Mouse (Mus musculus): ENCODE data around the gene Rph3al. TPM values are rescaled to one million over a fixed set of nuclear protein-coding genes. Genes with fewer than 3 reads are reported as not detected.

Gene Rph3al
- polyA plus RNA-seq, 1 experiment from 2014 or later = 1.2 TPM

DNA sequence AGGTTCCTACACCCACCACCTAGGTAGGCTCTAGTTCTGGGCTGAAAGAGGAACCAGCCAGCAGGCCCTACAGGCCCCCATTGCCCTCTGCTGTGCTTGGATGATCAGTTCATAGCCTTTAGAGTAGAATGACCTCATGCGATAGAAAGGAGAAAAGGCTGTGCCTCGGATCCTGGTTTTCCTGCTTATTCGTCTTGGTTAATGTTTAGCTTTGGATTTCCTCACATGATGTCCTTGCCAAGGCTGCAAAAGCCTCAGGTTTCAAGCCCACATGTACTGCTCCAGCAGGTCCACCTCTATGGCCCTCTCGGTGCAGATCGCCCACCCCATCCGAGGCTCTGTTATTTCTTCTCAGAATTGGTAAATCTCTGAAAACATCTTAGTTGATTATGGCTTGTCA, 33.2 kb downstream of the Rph3al start:
- no peaks in the 10 kb centered on the region for H3K9me3 ChIP-seq (ENCODE audit: control insufficient read depth, low read length)
- H3K9ac ChIP-seq (ENCODE audit: low read length) = no peak overlapping the region
- no peak for DNase-seq (ENCODE audit: low spot score)
- no peak overlapping the region for H3K4me2 ChIP-seq (ENCODE audit: low read depth)
- H3K27ac ChIP-seq (ENCODE audit: low read depth, low read length) = no peak overlapping the region
- H3K27me3 ChIP-seq (ENCODE audit: control insufficient read depth, insufficient read depth, low read length) = no peaks in the 10 kb centered on the region
- no peak for ATAC-seq (ENCODE audit: insufficient read depth, low FRiP score, low TSS enrichment)
- no peaks in the 10 kb centered on the region for H3K36me3 ChIP-seq (ENCODE audit: control insufficient read depth, insufficient read depth, low read length)
- H3K4me3 ChIP-seq (ENCODE audit: low read depth, low read length) = no peak overlapping the region
- 71% methylated on average over 6 of the region's 6 CpGs for WGBS
- H3K4me1 ChIP-seq (ENCODE audit: control insufficient read depth, insufficient read depth, low read length) = peaks cover 5% of the 10 kb centered on the region

DNA sequence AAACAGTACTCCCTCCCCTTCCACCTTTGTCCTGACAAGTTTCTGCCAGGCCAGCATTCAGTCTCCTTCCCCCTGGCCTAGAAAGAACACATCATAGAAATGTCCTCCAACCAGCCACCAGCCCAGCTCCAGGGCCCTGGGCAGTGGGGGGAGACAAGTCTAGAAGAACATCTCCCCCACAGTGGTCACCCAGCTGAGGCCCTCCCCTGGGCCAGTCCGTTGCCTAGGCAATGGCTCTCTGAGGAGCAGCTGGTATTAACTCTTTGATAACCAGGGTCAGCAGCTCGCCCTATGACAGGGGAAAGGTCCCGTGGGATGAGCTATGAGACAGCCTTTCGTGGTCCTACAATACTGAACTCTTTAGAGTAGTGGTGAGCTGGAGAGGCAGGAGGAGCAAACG, 33.7 kb downstream of the Rph3al start:
- Histone ChIP-seq H3K9me3 (ENCODE audit: control insufficient read depth, low read length) (no peaks in the 10 kb centered on the region), H3K4me2 (ENCODE audit: low read depth) (no peak overlapping the region), H3K9ac (ENCODE audit: low read length) (no peak overlapping the region), H3K4me1 (ENCODE audit: control insufficient read depth, insufficient read depth, low read length) (peaks cover 5% of the 10 kb centered on the region), H3K36me3 (ENCODE audit: control insufficient read depth, insufficient read depth, low read length) (no peaks in the 10 kb centered on the region), H3K27ac (ENCODE audit: low read depth, low read length) (0 out of 2 replicates have a peak overlapping the region, but pooled peaks have one; percentile 23), H3K4me3 (ENCODE audit: low read depth, low read length) (no peak overlapping the region), H3K27me3 (ENCODE audit: control insufficient read depth, insufficient read depth, low read length) (no peaks in the 10 kb centered on the region)
- 27% methylated on average over 5 of the region's 5 CpGs for WGBS
- peak; percentile 56 for DNase-seq (ENCODE audit: low spot score)
- ATAC-seq (ENCODE audit: insufficient read depth, low FRiP score, low TSS enrichment) = no peak

DNA sequence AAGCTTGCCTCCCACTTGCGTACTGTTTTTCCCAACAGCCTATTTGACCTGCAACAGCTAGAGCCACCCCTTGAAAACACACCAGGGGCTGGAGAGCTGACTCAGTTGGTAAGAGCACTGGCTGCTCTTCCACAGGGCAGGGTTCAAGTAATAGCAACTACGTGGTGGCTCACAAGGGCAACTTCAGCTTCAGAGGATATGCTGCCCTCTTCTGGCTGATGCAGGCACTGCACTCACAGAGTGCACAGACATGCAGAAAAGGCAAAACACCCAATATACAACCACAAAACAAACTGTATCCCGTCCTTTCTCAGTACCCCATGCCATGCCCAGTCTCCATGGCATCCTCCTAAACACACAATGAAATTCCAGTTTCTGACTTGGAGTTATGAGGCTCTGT, 34.7 kb downstream of the Rph3al start:
- Histone ChIP-seq H3K9me3 (ENCODE audit: control insufficient read depth, low read length) (no peaks in the 10 kb centered on the region), H3K9ac (ENCODE audit: low read length) (no peak overlapping the region), H3K36me3 (ENCODE audit: control insufficient read depth, insufficient read depth, low read length) (no peaks in the 10 kb centered on the region), H3K4me1 (ENCODE audit: control insufficient read depth, insufficient read depth, low read length) (peaks cover 5% of the 10 kb centered on the region), H3K27me3 (ENCODE audit: control insufficient read depth, insufficient read depth, low read length) (no peaks in the 10 kb centered on the region), H3K4me2 (ENCODE audit: low read depth) (no peak overlapping the region), H3K27ac (ENCODE audit: low read depth, low read length) (no peak overlapping the region), H3K4me3 (ENCODE audit: low read depth, low read length) (no peak overlapping the region)
- DNase-seq (ENCODE audit: low spot score) = no peak
- WGBS = 69% methylated on average over 3 of the region's 3 CpGs
- no peak for ATAC-seq (ENCODE audit: insufficient read depth, low FRiP score, low TSS enrichment)

DNA sequence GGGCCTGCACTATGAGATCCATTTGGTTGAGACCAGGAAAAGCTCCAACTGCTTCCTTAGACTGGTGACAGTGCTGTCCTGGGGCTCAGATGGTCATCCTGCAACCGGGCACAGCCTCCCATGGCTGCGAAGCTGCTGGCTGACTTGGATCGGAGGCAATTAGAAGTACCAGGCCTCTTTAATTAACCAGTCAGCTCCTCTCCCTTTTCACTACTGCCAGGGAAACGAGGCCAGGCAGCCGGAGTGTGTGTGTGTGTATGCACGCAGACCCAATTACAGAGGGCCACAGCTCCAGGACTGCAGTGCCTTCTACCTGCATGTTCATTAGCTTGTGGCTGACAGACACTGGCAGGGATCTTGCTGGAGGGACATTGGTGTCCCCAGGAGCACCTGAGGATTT, 36.9 kb downstream of the Rph3al start:
- H3K27me3 ChIP-seq (ENCODE audit: control insufficient read depth, insufficient read depth, low read length) = no peaks in the 10 kb centered on the region
- H3K4me2 ChIP-seq (ENCODE audit: low read depth) = no peak overlapping the region
- WGBS = 72% methylated on average over 6 of the region's 6 CpGs
- no peaks in the 10 kb centered on the region for H3K36me3 ChIP-seq (ENCODE audit: control insufficient read depth, insufficient read depth, low read length)
- H3K9me3 ChIP-seq (ENCODE audit: control insufficient read depth, low read length) = no peaks in the 10 kb centered on the region
- ATAC-seq (ENCODE audit: insufficient read depth, low FRiP score, low TSS enrichment) = no peak
- H3K27ac ChIP-seq (ENCODE audit: low read depth, low read length) = no peak overlapping the region
- H3K4me1 ChIP-seq (ENCODE audit: control insufficient read depth, insufficient read depth, low read length) = peaks cover 5% of the 10 kb centered on the region
- DNase-seq (ENCODE audit: low spot score) = no peak
- H3K4me3 ChIP-seq (ENCODE audit: low read depth, low read length) = no peak overlapping the region
- H3K9ac ChIP-seq (ENCODE audit: low read length) = no peak overlapping the region

DNA sequence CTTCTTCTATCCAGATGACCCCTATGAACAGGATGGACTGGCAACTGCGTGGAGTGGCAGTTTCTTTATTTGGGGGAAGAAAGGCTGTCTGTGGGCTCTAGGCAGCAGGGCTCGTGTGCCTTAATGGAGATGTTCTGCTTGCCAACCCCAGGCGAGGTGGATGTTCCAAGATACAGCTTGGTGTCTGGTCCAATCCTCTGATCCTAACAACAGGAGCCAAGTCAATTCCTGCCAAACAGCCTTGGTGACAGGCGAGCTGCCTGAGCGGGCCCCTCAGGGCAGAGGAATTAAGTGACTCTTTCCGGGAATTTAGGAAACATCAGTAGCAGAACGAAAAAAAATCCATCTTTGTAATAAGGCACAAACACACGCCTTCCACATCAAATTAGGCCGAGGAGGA, 38.6 kb downstream of the Rph3al start:
- ATAC-seq (ENCODE audit: insufficient read depth, low FRiP score, low TSS enrichment) (no peak), DNase-seq (ENCODE audit: low spot score) (no peak)
- WGBS = 57% methylated on average over 9 of the region's 9 CpGs

DNA sequence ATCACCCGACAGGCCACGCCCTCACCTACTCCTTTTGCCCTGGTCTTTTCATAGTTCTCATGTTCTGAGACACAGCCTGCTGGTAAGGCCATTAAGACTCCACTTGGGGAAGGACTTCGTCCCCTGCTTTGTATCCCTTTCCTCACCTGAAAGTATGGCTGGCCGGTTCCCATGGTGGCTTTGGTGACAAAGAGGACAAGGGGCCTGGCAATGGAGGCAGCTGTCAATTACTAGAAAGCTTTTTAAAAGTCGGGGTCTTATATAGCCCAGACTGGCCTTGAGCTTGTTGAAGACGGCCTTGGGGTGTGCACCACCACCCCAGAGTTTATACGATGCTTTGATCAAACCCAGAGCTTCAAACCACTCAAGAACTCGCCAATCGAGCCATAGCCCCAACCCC, 39.7 kb downstream of the Rph3al start:
- H3K9ac ChIP-seq (ENCODE audit: low read length) = no peak overlapping the region
- no peak overlapping the region for H3K4me2 ChIP-seq (ENCODE audit: low read depth)
- ATAC-seq (ENCODE audit: insufficient read depth, low FRiP score, low TSS enrichment) (no peak), DNase-seq (ENCODE audit: low spot score) (no peak)
- 94% methylated on average over 9 of the region's 9 CpGs for WGBS
- no peak overlapping the region for H3K4me3 ChIP-seq (ENCODE audit: low read depth, low read length)
- no peaks in the 10 kb centered on the region for H3K36me3 ChIP-seq (ENCODE audit: control insufficient read depth, insufficient read depth, low read length)
- no peaks in the 10 kb centered on the region for H3K4me1 ChIP-seq (ENCODE audit: control insufficient read depth, insufficient read depth, low read length)
- no peak overlapping the region for H3K27ac ChIP-seq (ENCODE audit: low read depth, low read length)
- H3K27me3 ChIP-seq (ENCODE audit: control insufficient read depth, insufficient read depth, low read length) = no peaks in the 10 kb centered on the region
- H3K9me3 ChIP-seq (ENCODE audit: control insufficient read depth, low read length) = no peaks in the 10 kb centered on the region

More for the DNA sequence above, 38.6 kb downstream of the Rph3al start:
- H3K4me3 ChIP-seq (ENCODE audit: low read depth, low read length) = no peak overlapping the region
- no peak overlapping the region for H3K27ac ChIP-seq (ENCODE audit: low read depth, low read length)
- no peak overlapping the region for H3K9ac ChIP-seq (ENCODE audit: low read length)
- H3K36me3 ChIP-seq (ENCODE audit: control insufficient read depth, insufficient read depth, low read length) = no peaks in the 10 kb centered on the region
- no peaks in the 10 kb centered on the region for H3K9me3 ChIP-seq (ENCODE audit: control insufficient read depth, low read length)
- peaks cover 5% of the 10 kb centered on the region for H3K4me1 ChIP-seq (ENCODE audit: control insufficient read depth, insufficient read depth, low read length)
- H3K27me3 ChIP-seq (ENCODE audit: control insufficient read depth, insufficient read depth, low read length) = no peaks in the 10 kb centered on the region
- H3K4me2 ChIP-seq (ENCODE audit: low read depth) = no peak overlapping the region

DNA sequence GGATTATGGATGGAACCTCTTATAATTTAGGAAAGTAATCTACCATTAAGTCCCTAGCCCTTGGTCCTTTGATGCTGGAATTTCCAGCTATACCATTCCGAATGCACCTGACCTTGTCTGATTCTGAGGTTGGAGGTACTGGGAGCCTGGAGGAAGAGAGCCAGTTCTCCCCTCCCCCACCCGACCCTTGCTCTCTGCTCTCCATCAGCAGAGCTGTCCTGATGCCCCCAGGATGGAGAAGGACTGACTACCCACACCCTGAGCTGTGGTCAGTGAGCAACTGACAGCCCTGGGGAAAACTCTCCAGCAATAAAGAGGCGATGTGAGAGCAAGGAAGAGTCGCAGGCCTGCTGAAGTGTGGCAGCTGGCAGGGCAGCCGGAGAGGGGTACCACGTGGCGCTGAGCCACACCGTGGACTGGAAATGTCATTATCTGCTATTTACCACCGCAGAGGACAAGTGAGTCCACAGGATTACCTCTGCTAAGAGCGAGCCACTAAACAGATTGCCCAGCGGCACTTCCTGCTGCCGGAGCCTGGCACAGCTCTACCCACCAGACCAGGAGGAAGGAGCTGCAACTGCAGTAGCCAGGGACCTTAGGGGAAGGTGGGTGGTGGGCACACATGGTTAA, 43.3 kb downstream of the Rph3al start:
- Histone ChIP-seq H3K4me3 (ENCODE audit: low read depth, low read length) (no peak overlapping the region), H3K4me2 (ENCODE audit: low read depth) (no peak overlapping the region), H3K9me3 (ENCODE audit: control insufficient read depth, low read length) (no peaks in the 10 kb centered on the region), H3K36me3 (ENCODE audit: control insufficient read depth, insufficient read depth, low read length) (no peaks in the 10 kb centered on the region), H3K4me1 (ENCODE audit: control insufficient read depth, insufficient read depth, low read length) (no peaks in the 10 kb centered on the region), H3K27me3 (ENCODE audit: control insufficient read depth, insufficient read depth, low read length) (no peaks in the 10 kb centered on the region), H3K27ac (ENCODE audit: low read depth, low read length) (no peak overlapping the region), H3K9ac (ENCODE audit: low read length) (no peak overlapping the region)
- ATAC-seq (ENCODE audit: insufficient read depth, low FRiP score, low TSS enrichment) (no peak), DNase-seq (ENCODE audit: low spot score) (no peak)
- WGBS = 77% methylated on average over 12 of the region's 12 CpGs

DNA sequence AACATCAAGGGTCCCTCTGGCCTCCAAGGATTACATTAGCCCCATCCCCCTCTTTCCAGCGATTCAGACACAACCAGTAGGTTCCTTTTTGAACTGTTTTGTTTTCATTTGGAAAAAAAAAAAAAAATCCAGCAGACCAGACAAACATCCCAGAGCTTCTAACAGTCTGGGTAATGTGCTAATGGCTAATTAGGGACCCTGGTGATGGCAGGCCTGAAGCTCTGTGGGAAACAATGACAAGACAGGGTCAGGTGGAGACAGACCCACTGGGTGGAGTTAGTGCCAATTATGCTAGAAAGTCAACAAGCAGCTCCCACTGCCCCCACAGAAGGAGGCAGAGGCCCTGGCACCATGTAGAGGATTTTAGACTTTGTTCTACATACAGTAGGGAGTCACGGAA, 44.3 kb downstream of the Rph3al start:
- Histone ChIP-seq H3K9ac (ENCODE audit: low read length) (no peak overlapping the region), H3K27me3 (ENCODE audit: control insufficient read depth, insufficient read depth, low read length) (no peaks in the 10 kb centered on the region), H3K4me3 (ENCODE audit: low read depth, low read length) (no peak overlapping the region), H3K36me3 (ENCODE audit: control insufficient read depth, insufficient read depth, low read length) (no peaks in the 10 kb centered on the region), H3K9me3 (ENCODE audit: control insufficient read depth, low read length) (no peaks in the 10 kb centered on the region), H3K4me1 (ENCODE audit: control insufficient read depth, insufficient read depth, low read length) (no peaks in the 10 kb centered on the region), H3K4me2 (ENCODE audit: low read depth) (no peak overlapping the region), H3K27ac (ENCODE audit: low read depth, low read length) (no peak overlapping the region)
- ATAC-seq (ENCODE audit: insufficient read depth, low FRiP score, low TSS enrichment) (no peak), DNase-seq (ENCODE audit: low spot score) (no peak)
- 80% methylated on average over 2 of the region's 2 CpGs for WGBS

DNA sequence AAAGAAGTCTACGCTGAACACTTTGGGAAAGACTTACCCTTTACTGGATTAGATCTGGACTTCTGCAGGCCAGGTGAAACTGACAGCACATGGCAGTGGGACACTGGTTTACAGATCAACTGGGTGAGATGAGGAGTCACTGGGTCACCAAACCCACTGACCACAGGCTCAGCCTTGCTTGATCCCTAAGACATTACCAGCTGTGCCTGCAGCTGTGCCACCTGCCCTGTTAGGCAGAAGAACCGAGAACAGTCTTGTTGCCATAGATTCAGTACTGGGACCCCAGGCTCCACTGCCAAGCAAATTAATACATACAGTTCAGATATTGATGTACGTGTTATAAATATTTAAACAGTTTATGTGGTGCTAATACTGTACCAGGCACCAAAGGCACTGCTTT, 50.9 kb downstream of the Rph3al start:
- Histone ChIP-seq H3K36me3 (ENCODE audit: control insufficient read depth, insufficient read depth, low read length) (no peaks in the 10 kb centered on the region), H3K9me3 (ENCODE audit: control insufficient read depth, low read length) (no peaks in the 10 kb centered on the region), H3K27ac (ENCODE audit: low read depth, low read length) (no peak overlapping the region), H3K9ac (ENCODE audit: low read length) (no peak overlapping the region), H3K4me3 (ENCODE audit: low read depth, low read length) (no peak overlapping the region), H3K4me1 (ENCODE audit: control insufficient read depth, insufficient read depth, low read length) (no peaks in the 10 kb centered on the region), H3K27me3 (ENCODE audit: control insufficient read depth, insufficient read depth, low read length) (no peaks in the 10 kb centered on the region), H3K4me2 (ENCODE audit: low read depth) (no peak overlapping the region)
- ATAC-seq (ENCODE audit: insufficient read depth, low FRiP score, low TSS enrichment) = no peak
- DNase-seq (ENCODE audit: low spot score) = no peak
- 87% methylated on average over 3 of the region's 3 CpGs for WGBS

Measured in neural tube, embryonic 11.5 days (tissue).